Mouse (Mus musculus) heart, postnatal 14 days (tissue): ENCODE measurements around the gene Vps9d1. TPM values are rescaled to one million over a fixed set of nuclear protein-coding genes. Genes with fewer than 3 reads are reported as not detected.
"Not testable (repeated sequence)": the region's sequence is repeated elsewhere in the genome, so short reads cannot be mapped to it uniquely, and the experiment has no call there.

Experiments used
- DNase-seq, 2 experiments: peaks; one replicate each; pipeline ENCODE4 v3.0.0; 2021 to 2022
- intact Hi-C: fragments of 180-260 bp; cut with DNase I; formaldehyde crosslinking; loops from one replicate; pipeline ENCODE4 v1.15.1; 2025
- long read RNA-seq, 2 experiments: library from polyadenylated mRNA; stranded (forward); transcript quantifications; one replicate each; pipeline ENCODE4 v2.0.0; 2021
- total RNA-seq, 2 experiments: library from RNA; stranded (reverse); gene quantifications; 2 replicates each; pipeline ENCODE4 v1.2.3; 2021

Vps9d1 gene
- 10 to 100 TPM; 23.1 to 29.1 TPM for total RNA-seq
- long read RNA-seq, experiment 1, transcript Vps9d1-203 (15 exons, 2,952 nt), result major isoform, 10 of 22 reads
- long read RNA-seq, experiment 1, partial matches to known transcripts, result 5 of 22 reads
- long read RNA-seq, experiment 1, other reads (novel, unspliced or antisense), result 7 of 22 reads
- long read RNA-seq, experiment 2, transcript Vps9d1-203 (15 exons, 2,952 nt), result major isoform, 9 of 20 reads
- long read RNA-seq, experiment 2, partial matches to known transcripts, result 8 of 20 reads
- long read RNA-seq, experiment 2, other reads (novel, unspliced or antisense), result 2 of 20 reads

- intact Hi-C loops, result loop anchor here (1.0 kb wide), 1 partner anchor 30 kb away; the partner anchor contains the start of gene Cdk10
- peak; percentile 90 to 92 for DNase-seq
Measured at GRCm38 (mm10) chr8:123254099-123254885, at the start of gene Vps9d1, which contains the start of gene Zfp276. TSS of gene Vps9d1 (minus strand) at chr8:123254348. TSS of gene Zfp276 (plus strand) at chr8:123254195.

GRCm38 (mm10) chr8:123298301-123298700 is 44.2 kb upstream of the Vps9d1 start:
- intact Hi-C loops, result no loop called here
- DNase-seq, result no peak

- DNase-seq, result no peak
- intact Hi-C loops, result no loop called here
Measured at GRCm38 (mm10) chr8:123292785-123293184, 38.6 kb upstream of the Vps9d1 start.

- DNase-seq, result no peak
- intact Hi-C loops, result no loop called here
Measured at GRCm38 (mm10) chr8:123292281-123292680, 38.1 kb upstream of the Vps9d1 start.

- peak; percentile 27 to 44 for DNase-seq
- intact Hi-C loops, result no loop called here
Measured at GRCm38 (mm10) chr8:123291716-123292115, 37.6 kb upstream of the Vps9d1 start.

- DNase-seq, result peak in 1 of 2 experiments; percentile 16
- intact Hi-C loops, result no loop called here
Measured at GRCm38 (mm10) chr8:123290679-123291078, 36.5 kb upstream of the Vps9d1 start.

GRCm38 (mm10) chr8:123290166-123290565 is 36.0 kb upstream of the Vps9d1 start:
- intact Hi-C loops, result no loop called here
- DNase-seq, result peak; percentile 38 to 58

- intact Hi-C loops, result no loop called here
- DNase-seq, result no peak
Measured at GRCm38 (mm10) chr8:123287362-123287761, 33.2 kb upstream of the Vps9d1 start.

- intact Hi-C loops, result no loop called here
- no peak for DNase-seq
Measured at GRCm38 (mm10) chr8:123284493-123284892, 30.3 kb upstream of the Vps9d1 start.

- intact Hi-C loops, result no loop called here
- DNase-seq, result no peak
Measured at GRCm38 (mm10) chr8:123283991-123284390, 29.8 kb upstream of the Vps9d1 start.

- DNase-seq, intact Hi-C loops: not testable (repeated sequence)
Measured at GRCm38 (mm10) chr8:123282994-123283393, 28.8 kb upstream of the Vps9d1 start.

GRCm38 (mm10) chr8:123280302-123281094 is 26.4 kb upstream of the Vps9d1 start:
- no peak for DNase-seq
- intact Hi-C loops, result no loop called here

- intact Hi-C loops, result no loop called here
- no peak for DNase-seq
Measured at GRCm38 (mm10) chr8:123279828-123280227, 25.7 kb upstream of the Vps9d1 start.

GRCm38 (mm10) chr8:123278445-123278844 is 24.3 kb upstream of the Vps9d1 start:
- intact Hi-C loops, result no loop called here
- DNase-seq, result no peak

- no peak for DNase-seq
- intact Hi-C loops, result no loop called here
Measured at GRCm38 (mm10) chr8:123275096-123275495, 20.9 kb upstream of the Vps9d1 start.

GRCm38 (mm10) chr8:123274447-123274846 is 20.3 kb upstream of the Vps9d1 start:
- no peak for DNase-seq
- intact Hi-C loops, result no loop called here

- no peak for DNase-seq
- intact Hi-C loops, result no loop called here
Measured at GRCm38 (mm10) chr8:123271901-123272300, 17.8 kb upstream of the Vps9d1 start.

- intact Hi-C loops, result no loop called here
- no peak for DNase-seq
Measured at GRCm38 (mm10) chr8:123271147-123271546, 17.0 kb upstream of the Vps9d1 start.

GRCm38 (mm10) chr8:123267926-123268656 is 13.9 kb upstream of the Vps9d1 start:
- intact Hi-C loops, result no loop called here

GRCm38 (mm10) chr8:123257593-123257992 is 3.4 kb upstream of the Vps9d1 start:
- DNase-seq, intact Hi-C loops: not testable (repeated sequence)

More at GRCm38 (mm10) chr8:123267926-123268656, 13.9 kb upstream of the Vps9d1 start:
- no peak for DNase-seq
